Mouse (Mus musculus) yolk sac, embryonic 10.5 days (tissue): ENCODE data around the gene Pfkm.

Experiments
- DNase-seq: peaks from one replicate; pipeline ENCODE4 v3.0.0-alpha.2; 2017; ENCODE audit warnings: low spot score

Pfkm gene

DNA sequence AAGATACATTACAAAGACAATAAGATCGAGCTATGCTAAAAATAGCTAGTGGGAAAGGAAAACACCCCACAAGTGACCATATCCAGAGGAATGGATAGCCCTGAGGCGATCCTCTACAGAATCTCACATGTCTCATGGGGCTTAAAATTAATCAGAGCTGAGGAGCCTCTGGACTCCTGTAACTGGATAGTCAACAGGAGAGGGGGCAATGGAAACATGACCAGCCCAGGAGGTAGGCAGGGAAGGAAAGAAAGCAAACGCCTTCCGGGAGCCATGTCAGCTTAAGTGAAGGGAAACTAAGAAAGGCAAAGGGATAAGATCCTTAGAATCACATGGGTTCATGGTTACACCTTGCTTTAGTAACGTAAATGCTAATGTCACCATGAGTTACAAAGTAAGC, 48.4 kb downstream of the Pfkm start:
- no peak for DNase-seq

DNA sequence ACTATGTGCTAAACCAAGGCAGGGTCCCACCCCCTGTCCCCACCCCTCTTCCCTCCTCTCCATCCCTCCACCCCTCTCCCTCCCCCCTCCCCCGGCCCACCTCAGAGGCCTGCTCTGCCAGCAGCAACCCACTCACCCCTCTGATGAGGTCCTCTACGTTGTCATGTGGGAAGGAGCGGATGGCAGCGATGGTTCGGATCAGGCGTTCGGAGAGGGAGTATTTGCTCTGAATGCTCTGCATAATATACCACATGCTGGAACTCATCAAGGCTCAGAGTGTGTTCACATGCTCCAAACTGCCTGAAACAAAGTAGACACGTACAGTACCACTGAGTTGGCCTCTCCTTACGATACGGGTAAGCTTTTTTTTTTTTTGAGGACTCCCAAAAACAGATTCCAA, 50.1 kb downstream of the Pfkm start:
- DNase-seq: no peak

DNA sequence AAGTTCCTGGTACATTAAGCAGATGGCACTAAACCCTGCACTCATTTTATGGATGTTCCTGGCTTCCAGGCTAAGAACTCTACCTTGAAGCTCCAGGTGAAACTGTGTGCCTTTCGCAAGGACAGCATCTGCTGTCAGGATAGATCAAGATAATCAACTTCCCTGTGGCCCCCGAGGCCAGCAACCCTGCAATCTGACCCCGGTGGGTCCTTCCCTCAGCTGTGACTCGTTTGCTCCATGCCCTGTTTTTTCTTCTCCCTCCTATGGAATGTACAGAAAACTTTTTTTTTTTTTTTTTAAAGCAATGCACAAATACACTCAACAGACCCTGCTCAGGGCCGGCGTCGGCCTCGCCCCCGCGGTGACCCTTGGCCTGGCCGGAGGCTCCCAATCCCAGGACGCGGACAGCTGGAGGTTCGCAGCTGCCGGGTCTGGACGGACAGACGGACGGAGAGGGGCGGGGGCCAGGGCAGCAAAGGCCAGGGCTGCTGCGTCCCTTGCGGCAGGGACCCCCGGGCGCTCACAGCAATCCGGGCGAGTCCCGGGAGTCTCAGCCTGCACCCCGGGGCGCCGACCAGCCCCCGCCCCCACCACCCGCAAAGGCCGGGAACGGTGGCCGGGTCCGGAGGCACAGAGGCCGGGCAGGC, 52.6 kb downstream of the Pfkm start:
- DNase-seq: peak; percentile 77

DNA sequence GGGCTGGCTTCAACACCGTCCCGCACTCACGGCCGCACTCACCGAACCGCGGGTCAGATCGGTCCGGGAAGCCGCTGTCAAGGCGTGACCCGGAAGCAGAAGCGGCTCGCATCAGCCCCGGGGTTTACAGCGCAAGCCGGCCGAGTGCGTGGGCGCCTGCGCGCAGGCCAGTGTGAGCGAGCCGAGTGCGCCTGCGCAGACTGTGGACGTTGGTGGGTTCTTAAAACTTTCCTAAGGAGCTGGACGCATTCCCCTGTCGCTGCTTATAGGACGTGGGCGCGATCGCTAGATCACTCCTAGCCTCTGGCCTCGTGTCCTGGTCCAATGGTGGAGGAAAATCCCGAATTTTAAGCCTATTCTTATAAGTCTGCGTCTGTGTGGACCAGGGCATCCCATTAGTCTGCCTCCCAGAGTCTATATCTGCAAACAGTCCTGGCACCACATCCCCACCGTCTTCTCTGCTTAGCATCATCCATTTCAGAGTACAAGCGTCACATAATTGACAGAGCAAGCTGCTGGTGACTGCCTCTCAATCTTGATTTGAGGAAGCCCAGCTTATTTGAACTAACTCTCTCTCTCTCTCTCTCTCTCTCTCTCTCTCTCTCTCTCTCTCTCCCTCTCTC, 53.3 kb downstream of the Pfkm start:
- DNase-seq: peak; percentile 93

DNA sequence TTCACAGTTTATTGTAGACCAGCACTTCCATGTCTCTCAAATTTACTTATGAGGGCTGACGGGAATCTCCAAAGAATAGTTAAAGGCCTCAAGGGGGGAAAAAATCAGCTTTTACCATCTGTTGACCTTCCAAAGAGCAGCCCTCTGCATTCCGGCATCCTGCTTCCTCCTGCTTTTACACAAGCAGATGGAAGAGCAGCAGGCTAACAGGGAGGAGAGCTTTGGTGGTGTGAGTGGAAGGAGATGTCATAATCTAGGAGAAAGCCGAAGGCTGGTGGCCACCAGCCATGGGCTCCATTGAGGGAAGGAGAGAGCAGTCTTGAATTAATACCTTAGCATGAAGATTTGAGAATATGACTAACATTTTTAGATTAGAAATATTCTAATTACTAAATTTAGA, 56.0 kb downstream of the Pfkm start:
- no peak for DNase-seq

DNA sequence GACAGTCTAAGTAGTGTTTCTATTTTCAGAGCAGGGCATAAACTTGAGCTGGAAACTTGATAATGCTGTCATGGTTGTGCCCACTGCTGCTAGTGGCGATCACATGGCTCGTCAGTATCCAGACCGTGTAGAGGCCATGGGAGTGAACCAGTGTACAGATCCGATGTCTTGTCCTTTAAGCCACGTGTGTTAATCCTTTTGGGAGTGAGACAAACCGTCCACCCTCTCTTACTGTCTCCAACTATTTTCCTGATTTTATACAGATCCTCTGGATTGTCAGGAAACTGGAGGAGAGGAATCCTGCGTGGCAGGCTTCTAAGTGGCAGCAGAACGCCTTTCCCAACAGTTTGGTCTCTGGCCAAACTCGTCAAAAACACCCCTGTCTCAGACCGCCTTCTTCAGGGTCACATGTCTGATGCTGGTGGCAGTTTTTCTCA, 56.8 kb downstream of the Pfkm start:
- DNase-seq: no peak

DNA sequence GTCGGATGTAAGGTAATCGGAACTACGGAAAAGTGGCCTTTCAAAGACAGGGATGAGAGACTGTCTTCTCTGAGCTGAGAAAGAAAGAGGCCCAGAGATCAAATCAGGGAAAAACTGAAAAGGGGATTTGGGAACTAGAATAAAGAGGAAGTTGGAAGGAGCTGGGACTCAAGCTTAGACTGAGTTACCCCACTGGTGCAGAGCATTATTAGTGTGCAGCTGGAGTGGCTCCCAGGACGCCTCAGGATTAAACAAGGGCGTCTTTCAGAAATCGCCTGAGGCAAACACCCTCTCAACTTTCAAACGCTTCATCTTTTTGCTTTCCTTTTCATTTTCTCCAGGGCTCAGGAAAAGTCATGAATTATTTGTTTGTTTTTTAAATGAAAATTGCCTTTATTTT, 60.5 kb downstream of the Pfkm start:
- no peak for DNase-seq

DNA sequence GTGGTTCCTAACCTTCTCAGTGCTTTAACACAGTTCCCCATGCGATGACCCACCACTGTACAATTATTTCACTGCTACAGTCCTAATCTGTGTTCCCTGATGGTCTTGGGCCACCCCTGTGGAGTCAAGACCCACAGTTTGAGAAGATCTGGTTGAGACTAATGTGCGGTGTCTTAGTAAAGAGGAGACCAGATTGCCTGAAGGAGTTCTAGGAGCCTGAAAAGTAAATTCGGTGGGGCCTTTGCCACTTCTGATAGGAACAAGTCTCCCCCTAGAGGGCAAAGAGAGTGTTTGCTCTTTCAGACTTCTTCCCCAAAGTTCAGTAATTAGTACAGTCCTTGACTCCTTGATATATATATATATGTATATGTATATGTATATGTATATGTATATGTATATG, 61.2 kb downstream of the Pfkm start:
- peak; percentile 25 for DNase-seq

DNA sequence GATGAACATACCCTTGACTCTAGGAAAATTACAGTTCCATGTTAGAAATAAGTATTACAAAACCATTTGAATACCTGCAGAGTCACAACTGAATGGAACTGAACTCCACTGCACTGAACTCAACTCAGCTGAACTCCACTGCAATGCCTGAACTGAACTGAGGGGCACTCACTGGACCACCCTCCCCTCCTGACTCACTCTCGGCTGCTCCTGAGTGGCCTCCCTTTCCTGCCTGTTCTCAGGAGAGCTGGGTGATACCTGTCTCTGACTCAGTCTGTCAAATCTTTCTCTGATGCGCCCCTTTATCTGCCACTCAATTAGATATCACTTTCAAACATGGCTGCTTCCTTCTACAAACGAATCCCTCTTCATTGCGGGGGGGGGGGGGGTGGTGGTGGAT, 61.8 kb downstream of the Pfkm start:
- DNase-seq: no peak

DNA sequence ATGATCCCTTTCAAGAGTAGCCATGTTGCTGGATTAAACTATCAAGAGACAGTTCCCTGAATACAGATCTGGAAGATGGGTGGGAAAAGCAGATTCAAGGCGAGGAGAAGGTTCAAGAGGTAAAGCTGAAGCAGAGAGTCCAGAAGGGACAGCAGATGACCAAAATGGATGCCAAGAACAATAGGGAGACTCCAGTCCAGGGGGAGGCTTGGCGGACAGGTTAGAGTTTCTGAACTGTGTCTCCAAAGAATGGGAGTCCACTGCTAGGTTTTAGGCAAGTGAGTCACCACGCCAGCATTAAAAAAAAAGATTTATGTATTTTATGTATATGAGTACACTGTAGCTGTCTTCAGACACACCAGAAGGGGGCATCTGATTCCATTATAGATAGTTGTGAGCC, 62.2 kb downstream of the Pfkm start:
- DNase-seq: no peak

DNA sequence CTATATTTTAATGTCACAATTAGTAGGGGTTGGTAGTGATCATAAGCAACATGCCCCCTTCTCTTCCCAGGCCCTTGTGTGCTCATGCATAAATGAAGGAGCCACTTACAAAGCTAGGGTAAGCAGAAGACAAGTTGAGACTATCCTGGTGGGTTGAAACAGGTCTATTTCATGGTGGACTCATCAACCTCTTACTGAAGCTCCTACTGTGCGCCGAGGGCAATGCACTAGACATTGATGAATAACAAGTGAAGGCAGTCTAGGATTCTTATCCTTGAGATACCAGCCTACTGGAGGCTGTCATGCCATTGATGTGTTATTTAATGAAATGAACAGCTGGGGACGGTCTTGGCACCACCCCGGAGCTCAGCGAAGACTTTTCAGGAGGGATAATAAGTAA, 62.9 kb downstream of the Pfkm start:
- no peak for DNase-seq

DNA sequence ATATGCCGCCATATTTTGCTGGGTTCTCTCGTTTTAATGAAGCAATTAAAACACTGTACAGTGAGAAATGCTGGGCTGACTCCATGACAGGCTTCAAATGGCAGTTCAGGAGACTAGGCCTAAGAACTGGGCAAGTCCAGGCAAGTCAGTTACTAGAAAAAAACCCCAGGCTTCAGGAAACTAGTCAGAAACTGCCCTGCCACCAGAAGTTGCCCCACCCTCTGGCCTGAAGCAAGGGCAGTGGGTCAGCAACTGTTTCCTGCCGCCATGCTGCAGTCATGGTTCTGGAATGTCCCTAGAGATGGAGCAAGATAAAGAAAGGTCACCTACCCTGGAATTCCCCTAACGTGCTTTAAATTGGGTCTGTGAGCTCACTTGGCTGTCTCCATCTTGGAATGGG, 63.6 kb downstream of the Pfkm start:
- peak; percentile 51 for DNase-seq

DNA sequence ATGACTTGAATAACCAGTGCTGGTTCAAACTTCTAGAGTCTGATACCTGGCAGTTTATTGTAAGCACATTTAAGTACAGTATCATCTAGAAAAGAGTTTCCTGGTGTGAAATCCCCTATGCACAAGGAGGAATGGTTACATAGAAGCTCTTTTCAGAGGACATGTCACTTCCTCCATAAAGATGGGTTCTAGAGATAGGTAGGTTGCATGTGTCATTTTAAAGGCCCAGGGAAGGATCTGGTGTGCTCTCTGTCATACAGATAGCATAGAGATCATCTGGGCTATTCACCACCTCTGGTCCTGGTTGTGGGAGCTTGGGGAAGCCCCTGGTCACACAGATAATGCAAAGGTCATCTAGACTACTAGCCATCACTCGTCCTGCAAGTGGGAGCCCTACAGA, 64.9 kb downstream of the Pfkm start:
- no peak for DNase-seq

DNA sequence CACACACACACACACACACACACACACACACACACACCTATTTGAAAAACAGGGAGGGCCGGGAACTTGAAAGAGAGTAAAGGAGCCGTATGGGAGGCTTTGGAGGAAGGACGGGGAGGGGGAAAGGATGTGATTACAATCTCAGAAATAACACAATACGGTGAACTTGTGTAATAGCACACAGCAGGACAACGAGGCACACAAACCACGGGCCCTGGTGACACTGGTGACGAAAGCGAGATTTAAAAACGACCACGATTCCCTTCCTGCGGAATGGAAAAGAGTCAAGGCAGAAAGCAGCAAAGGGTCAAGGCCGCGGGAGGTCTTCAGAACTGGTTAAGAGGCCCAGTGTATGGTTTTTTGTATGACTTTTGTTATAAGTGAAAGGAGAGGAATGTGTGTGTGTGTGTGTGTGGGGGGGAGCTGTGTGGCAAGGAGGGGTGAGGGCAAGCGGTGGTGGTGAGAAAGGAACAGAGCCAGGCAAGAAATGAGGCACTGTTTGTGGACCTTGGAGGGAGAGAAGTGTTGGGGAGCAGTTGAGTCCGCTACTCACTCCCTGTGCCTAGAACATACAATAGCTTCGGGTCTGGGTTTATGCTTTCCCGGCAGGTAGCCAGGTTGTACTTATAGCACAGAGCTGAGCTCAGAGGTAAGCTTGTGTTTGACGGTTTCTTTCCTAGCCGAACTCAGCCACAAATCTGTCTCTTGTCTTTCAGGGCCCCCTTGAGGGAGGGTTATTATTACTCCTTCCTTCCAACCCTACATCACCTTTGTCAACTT, 68.8 kb downstream of the Pfkm start:
- DNase-seq: no peak

DNA sequence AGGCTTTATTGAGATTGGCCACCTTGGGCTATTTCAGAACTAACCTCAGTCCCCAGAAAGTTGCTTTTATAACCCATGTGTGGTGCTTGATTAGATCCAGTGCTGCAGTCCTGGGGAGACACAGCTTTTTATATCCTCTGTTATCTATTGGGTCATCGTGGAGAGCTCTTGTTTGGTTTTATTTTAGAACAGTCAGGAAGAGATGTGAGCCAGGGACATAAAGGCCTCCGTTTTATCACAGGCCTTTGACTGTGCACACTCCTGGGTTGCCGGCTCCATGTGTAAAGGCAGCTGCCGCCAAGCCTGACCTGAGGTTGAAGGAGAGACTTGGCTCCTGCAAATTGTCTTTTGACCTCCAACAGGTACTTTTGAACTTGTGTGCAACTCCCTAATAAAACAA, 70.2 kb downstream of the Pfkm start:
- DNase-seq: no peak

DNA sequence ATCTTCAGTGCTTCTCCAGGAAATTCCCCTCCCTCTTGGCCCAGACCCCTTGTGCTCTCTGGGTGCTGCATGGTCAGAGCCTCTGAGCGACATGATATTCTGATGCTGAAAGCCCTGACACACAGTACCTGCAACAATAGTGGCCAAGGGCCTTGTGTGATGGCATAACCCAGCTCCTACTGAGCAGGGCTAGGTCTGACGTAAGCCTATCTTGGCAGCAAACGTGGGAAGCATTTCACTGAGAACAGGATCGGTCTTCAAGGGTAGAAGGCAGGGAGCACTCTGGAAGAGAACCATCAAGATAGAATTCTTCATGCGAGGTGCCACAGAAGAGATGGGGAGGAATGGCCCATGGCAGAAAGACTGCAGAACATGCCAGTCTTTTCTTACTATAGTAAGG, 73.1 kb downstream of the Pfkm start, which contains the start of gene Asb8:
Gene Asb8 (minus strand): TSS at position 101 of the 400 bp plus-strand sequence.
- DNase-seq: no peak

DNA sequence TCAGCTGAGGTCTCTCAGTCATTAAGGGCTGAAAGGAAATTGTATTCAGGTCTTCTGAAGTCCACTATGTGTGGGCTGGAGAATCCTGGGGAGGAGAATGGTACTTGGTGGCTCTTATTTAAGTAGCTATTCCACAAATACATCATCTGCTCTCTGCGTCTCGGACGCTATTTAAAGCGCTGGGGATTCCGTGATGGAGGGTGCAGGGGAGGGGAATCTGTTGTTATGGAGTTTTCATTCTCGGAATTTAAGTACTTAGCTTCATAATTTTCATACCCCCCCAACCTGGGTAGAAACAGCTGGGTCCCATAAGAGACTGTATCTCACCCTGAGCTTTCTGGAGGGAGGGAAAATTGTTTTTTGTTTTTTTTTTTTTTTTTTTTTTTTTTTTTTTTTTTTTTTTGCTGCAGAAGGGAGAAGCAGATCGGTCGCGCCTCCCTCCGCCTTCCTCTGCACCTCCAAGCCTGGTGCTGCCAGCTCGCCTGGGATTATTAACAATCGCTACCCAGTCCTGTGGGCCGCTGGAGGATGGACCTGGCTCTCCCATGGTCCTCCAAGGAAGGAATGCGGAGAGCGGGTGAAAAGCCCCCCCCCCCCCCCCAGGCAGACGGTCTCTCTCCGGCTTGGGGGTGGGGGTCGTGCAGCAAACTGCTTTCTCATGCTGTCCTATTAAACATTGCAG, 74.7 kb downstream of the Pfkm start, which contains the start of gene Ccdc184:
Gene Ccdc184 (plus strand): TSS at position 196 of the 682 bp plus-strand sequence.
- no peak for DNase-seq

DNA sequence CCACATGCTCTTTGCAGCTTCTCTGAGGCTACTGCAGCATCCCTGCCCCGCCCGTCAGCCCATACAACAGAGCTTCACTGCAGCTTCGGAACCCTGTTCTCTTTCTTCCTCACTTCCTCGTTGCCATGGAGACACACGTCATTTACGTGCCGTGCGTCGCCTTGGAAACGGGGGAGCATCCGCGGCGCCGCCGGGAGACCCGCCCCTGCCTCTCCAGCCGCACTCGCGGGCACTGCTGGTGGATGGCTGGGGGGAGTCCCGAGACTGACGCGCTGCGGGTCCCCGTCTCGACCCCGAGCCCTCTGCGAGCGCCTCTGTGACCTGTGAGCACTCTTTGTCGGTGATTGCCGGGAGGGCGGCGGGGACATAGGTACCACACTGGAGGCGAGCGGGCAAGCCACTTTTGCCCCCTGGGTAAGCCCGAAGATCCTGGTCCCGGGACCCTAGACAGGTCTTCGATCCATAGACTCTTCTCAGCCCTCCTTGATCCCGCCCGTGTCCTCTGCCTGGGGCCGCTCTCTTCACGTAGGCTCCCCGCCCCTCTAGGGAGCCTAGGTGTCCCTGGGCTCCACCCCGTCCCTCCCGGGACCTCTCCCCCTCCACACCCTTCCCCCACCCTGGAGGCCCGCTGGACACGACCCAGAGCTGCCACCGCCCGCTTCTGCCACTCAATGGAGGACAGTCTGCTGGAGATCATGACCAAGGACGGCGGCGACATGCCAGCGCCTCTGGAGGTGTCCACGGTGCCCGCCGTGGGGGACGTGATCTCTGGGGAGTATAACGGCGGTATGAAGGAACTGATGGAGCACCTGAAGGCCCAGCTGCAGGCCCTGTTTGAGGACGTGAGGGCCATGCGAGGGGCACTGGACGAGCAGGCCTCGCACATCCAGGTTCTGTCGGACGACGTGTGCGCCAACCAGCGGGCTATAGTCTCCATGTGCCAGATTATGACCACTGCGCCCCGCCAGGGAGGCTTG, 75.5 kb downstream of the Pfkm start:
- DNase-seq: peak; percentile 70

DNA sequence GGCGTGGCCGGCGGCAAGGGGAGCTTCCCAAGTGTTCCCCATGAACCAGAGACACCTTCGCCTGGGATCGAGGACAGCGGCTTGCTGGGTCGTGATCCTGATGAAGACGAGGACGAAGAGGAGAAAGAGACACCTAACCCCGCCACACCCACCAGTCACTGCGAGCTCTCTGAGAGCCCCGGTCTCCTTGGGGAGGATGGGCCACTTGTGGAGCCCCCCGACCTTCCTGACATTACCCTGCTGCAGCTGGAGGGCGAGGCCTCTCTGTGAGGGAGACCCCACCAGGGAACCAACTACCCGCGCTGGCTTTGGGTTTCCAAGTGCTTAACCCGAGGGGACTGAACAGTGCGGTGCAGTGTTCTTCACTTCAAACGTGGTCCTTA, 76.2 kb downstream of the Pfkm start:
- no peak for DNase-seq

DNA sequence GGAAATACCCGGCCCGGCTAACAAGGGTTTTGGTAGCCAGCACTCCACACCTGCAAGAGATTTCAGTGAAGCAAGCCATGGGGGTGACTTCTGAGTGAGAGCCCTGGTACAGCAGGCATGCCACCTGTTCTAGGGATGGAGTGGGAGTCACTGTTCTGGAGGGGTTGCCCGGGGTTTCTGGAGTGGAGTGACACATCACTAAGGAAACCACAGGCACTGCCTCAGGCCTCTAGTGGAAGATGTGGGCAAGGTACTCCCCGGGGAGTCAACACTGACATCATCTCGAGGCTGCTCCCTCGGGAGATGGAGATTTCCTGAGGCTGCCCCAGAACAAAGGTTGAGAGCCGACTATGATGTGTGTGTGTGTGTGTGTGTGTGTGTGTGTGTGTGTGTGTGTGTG, 78.0 kb downstream of the Pfkm start:
- no peak for DNase-seq

DNA sequence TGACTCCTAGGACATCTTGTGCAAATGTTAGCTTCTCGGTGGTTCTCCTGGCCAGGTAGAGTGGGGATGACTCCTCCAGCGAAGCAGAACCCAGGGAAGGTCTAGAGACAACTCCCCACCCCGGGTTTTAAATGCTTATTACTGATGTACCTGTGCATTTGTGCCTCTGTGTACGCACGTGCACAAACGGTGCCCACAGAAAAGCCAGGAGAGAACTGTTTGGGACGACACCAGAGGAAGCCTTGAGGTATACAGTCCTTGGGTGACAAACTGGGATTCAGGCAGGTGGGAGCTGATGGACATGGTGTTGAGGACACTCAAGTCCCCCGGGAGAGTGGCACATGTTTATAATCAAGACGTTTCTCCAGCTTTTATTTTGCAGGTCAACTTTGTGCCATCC, 78.5 kb downstream of the Pfkm start:
- no peak for DNase-seq
